Mouse (Mus musculus) embryonic fibroblast, embryonic 13.5 days (primary cell): ENCODE measurements around the gene Fkbp15. TPM values are rescaled to one million over a fixed set of nuclear protein-coding genes. Genes with fewer than 3 reads are reported as not detected.
"Not testable (repeated sequence)": the region's sequence is repeated elsewhere in the genome, so short reads cannot be mapped to it uniquely, and the experiment has no call there.

Source experiments
- H3K27ac ChIP-seq: 2 replicates; pipeline ENCODE4 v1.5.1; 2012; ENCODE audit warnings: low read length, control low read depth, inconsistent platforms; ENCODE audit not compliant: insufficient read depth
- H3K4me1 ChIP-seq: 2 replicates; pipeline ENCODE4 v1.6.1; 2011; ENCODE audit warnings: low read length; ENCODE audit not compliant: control insufficient read depth, insufficient read depth
- H3K4me3 ChIP-seq: 2 replicates; pipeline ENCODE4 v1.5.1; 2011; ENCODE audit warnings: mild to moderate bottlenecking, control low read depth, low read length; ENCODE audit not compliant: insufficient read depth
- CTCF ChIP-seq: IDR thresholded peaks from 2 replicates; pipeline ENCODE4 v1.5.1; 2011; ENCODE audit warnings: mild to moderate bottlenecking, control low read depth, low read length, moderate library complexity, borderline replicate concordance; ENCODE audit not compliant: insufficient read depth
- POLR2A ChIP-seq: IDR thresholded peaks from 2 replicates; pipeline ENCODE4 v1.6.1; 2011; ENCODE audit warnings: low read depth, mild to moderate bottlenecking, control low read depth, low read length, moderate library complexity
- polyA plus RNA-seq: library from polyadenylated mRNA; stranded (reverse); fragments of >200 nt; gene quantifications from 2 replicates; pipeline ENCODE4 v1.2.4, GENCODE M21; 2011; ENCODE audit warnings: low read depth; ENCODE audit not compliant: missing spikeins, insufficient read length

Fkbp15 gene
- polyA plus RNA-seq, 1 experiment, result 33.1 TPM

DNA sequence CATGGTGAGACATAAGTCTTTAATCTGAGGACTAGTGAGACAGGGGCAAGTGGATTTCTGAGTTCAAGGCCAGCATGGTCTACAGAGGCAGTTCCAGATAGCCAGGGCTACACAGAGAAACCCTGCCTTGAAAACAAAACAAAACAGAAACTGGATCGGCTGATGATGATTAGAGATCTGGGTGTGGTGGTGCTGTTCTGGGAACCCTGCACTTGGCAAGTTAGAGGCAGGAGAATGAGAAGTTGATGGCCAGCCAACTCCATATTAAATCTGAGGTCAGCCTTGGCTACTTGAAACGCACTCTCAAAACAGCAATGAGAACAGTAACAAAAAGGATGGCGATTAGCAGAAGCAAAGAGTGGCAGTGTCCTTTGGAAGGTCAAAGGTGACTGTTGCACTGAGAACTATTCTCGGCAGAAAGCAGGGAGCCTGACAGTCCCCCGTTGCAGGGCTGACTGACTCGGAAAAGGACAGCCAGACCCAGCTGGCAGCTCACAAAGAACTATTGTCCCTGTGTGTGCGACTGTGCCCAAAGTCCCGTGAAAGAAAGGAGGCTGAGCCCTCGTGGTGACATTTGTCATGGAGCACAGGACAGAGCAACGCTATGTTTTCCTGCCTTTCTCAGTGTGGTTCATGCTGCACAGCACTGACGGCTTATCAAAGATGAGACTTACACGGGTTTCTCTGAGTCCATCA, 85.4 kb downstream of the Fkbp15 start:
- TF ChIP-seq POLR2A (no peak), CTCF (no peak)
- Histone ChIP-seq H3K4me1 (no peaks in the 10 kb centered on the region), H3K4me3 (no peak overlapping the region), H3K27ac (no peak overlapping the region)

DNA sequence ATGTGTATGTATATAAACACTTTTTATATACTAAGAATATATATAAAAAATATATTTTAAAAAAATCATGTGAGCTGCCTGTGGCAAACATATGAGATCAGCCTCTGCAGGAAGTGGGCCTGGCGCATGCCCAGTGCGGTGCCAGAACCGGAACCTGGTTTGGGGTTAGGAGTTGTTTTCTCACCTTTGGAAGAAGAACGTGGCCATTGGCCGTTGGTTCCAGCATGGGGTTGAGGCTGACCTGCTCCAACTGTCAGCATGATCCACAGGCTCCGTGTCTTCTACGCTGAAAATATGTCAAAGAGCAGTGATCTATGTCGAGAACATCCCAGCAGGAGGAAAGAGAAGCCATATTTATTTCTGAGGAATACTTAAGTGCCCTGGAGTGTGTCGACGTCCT, 86.4 kb downstream of the Fkbp15 start:
- no peaks in the 10 kb centered on the region for H3K4me1 ChIP-seq
- H3K4me3 ChIP-seq, result no peak overlapping the region
- no peak overlapping the region for H3K27ac ChIP-seq
- TF ChIP-seq CTCF (no peak), POLR2A (no peak)

DNA sequence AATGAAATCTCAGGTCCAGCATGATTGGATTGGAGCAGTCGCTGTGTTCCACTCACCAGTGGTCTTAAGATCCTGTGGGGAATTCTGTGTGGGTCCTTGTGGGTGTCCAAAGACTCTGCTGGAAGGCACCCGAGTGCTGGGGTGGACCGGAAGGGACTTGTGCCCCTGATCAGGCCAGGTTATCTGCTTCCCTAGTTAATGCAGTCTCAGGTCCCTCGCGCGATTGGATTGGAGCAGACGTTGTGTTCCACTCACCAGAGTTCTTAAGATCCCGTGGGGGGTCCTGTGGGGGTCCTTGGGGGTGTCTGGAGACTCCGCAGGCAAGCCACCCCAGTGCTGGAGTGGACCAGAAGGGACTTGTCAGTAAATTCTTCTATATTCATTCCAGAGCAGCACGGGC, 87.7 kb downstream of the Fkbp15 start:
- TF ChIP-seq POLR2A, result no peak
- no peak for TF ChIP-seq CTCF
- H3K4me3 ChIP-seq, result no peak overlapping the region
- no peaks in the 10 kb centered on the region for H3K4me1 ChIP-seq
- no peak overlapping the region for H3K27ac ChIP-seq

DNA sequence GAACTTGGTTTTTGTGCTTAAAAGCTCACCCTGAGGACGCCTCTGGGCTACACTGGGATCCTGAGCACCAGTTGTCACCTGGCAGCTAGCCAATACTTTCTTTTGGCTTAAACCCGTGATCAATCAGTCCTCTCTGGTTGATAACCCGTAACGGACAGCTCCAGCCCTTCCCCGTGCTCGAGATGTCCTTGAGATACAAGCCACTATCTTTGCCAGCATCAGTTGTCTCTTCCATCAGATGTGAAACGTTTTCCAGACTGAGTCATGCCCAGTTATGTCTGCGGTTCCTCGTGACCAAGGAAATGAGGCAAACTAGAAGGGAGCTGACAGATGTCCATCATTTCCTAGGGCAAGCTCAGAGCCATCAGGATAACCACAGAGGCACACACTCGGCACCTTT, 93.2 kb downstream of the Fkbp15 start:
- no peak overlapping the region for H3K4me3 ChIP-seq
- no peak for TF ChIP-seq POLR2A
- no peak for TF ChIP-seq CTCF

DNA sequence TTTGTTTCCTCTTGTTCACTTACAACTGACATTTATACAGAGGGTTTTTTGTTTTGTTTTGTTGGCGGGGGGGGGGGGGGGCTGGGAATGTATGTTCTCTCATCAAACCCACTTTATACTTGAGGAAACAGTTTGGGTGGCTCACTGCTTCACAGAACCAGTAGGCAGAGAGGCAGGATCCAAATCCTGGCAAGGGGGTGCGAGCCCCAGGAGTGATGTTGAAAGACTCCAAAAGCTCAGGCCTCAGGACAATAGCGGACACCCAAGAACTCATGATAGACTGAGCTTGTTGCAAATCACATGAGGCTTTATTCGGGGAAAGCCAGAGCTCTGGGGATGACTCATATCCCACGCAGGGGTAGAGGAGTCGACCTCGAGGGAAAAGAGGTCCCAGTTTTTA, 94.3 kb downstream of the Fkbp15 start:
- not testable (repeated sequence) for H3K27ac ChIP-seq, H3K4me3 ChIP-seq

More for the DNA sequence above, 93.2 kb downstream of the Fkbp15 start:
- H3K27ac ChIP-seq, result no peak overlapping the region
- no peaks in the 10 kb centered on the region for H3K4me1 ChIP-seq

DNA sequence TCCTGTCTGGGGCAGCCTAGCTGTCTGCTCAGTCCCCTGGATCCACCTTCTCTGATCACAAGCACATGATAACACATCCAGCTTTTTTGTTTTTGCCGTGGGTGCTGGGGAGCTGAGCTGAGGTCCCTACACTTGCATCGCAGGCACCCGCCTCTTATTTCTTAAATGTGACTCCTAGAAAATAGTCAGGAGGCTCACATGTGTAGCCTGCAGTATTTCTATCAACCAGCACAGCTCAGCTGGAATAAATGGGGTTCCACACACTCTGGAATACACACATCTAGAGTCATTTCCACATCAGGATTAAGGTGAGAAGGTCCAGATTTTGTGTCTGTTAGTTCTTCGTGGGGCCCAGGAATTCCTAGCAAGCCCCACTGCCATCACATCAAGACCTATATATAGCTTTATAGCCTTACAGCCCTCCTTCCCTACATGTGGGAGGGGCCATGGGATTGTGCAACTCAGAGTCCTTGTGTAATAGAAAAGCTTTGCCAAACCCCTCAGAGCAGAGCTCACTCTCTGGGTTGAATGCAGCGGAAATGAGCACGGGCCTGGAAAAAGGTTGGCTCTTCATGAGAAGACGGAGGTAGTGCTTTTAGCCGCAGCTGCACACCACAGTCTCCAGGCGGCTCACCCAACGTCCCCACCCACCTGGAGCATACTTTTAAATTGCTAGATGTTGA, 95.1 kb downstream of the Fkbp15 start:
- Histone ChIP-seq H3K4me1 (no peaks in the 10 kb centered on the region), H3K4me3 (no peak overlapping the region), H3K27ac (no peak overlapping the region)
- TF ChIP-seq CTCF, result no peak
- TF ChIP-seq POLR2A, result no peak

More for the DNA sequence above, 94.3 kb downstream of the Fkbp15 start:
- H3K4me1 ChIP-seq, result not testable (repeated sequence)

DNA sequence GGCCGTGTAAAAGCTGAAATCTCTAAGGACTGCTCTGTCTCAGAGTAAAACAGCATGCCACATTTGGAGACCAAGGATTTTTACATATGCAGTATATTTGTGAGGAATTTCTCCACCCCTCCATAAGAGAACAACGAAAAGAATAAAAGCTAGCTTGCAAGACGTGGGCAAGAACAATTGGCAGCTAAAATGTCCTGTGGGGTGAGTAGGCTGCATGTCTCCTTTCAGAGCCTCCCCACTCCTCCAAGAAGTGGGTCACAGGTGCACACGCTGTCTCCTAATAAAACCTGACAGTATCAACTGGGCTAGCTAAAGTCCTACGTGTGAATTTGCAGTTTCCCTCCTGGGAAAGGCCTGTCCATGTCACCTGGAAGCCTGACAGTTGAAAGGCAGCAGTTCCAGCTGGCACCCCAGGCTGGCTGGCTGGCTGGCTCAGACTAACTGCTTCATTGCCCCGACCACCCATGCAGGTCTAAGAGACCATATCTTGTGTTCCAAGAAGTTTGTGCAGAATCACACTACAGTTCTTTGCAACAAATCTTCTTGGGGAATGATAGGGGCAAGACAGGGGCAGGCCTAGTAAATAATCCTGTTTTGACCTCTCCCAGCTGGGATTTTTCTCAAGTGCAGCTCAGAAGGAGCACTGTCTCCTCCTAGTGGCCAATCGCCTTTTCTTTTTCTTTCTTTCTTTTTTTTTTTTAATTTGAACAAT, 97.1 kb downstream of the Fkbp15 start:
- TF ChIP-seq POLR2A, result no peak
- no peak for TF ChIP-seq CTCF
- Histone ChIP-seq H3K4me1 (no peaks in the 10 kb centered on the region), H3K4me3 (no peak overlapping the region), H3K27ac (no peak overlapping the region)

DNA sequence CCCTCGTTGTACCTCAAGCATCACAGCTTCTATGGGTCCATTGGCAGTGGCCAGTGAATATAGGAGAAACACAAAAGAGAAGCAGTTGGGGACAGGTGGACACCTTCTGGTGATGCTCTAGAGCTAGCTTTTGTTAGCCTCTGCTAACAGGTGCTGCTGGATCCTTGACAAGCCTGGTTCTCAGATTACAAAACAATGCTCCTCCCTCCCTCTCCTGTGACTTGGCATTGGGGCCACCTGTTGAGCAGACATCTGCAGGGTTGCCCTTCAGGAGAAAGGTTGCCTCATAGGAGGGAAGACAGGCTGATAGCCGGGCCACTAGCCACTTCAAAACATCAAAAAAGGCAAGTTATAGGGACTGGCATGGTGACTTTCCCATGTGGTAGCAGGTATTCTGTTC, 98.1 kb downstream of the Fkbp15 start, which contains the start of gene Slc31a2:
Gene Slc31a2 (plus strand): TSS at position 287 of the 400 bp plus-strand sequence.
- H3K27ac ChIP-seq, result no peak within 1 kb of the TSS
- H3K4me1 ChIP-seq, result no peaks in the 10 kb centered on the region
- no peak for TF ChIP-seq CTCF
- TF ChIP-seq POLR2A, result no peak
- no peak within 1 kb of the TSS for H3K4me3 ChIP-seq

DNA sequence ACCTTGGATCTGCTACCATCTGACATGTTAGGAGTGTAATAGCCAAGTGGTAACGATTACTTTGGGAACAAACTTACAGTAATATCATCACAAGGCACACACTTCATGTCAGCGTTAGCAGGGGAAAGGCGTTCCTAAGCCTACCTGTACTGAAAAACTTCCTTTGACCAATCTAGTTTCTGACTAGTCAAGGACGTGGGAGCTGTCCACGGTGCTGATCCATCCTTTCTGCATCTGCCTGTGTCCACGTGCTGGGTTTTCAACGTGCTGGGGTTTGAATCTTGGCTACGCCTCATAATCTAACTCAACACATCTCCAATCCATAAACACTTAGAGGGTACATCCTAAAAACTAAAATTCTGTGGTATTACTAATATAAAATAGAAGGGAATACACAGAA, 103.4 kb downstream of the Fkbp15 start:
- H3K4me1 ChIP-seq, result no peaks in the 10 kb centered on the region
- TF ChIP-seq POLR2A (no peak), CTCF (no peak)

DNA sequence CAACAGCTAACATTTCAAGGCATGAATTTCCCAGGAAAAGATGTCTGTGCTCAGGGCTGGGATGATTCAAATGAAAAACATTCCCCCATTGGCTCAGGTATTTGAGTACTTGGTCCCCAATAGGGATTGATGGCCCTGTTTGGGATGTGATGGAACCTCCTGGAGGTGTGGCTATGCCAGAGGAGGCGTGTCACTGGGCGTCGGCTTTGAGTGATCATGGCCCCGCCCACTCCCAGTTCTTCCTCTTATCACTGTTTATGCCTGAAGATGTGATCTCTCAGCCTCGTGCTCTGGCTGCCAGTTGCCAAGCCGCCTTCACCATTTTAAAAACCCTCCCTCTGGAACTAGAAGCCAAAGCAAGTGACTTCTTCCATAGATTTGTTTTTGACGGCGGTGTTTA, 105.8 kb downstream of the Fkbp15 start:
- TF ChIP-seq POLR2A, result no peak
- TF ChIP-seq CTCF, result no peak
- no peaks in the 10 kb centered on the region for H3K4me1 ChIP-seq
- H3K4me3 ChIP-seq, result no peak overlapping the region
- no peak overlapping the region for H3K27ac ChIP-seq

More for the DNA sequence above, 103.4 kb downstream of the Fkbp15 start:
- no peak overlapping the region for H3K4me3 ChIP-seq
- H3K27ac ChIP-seq, result no peak overlapping the region
